ENCODE assay signal across 8 mouse cellular contexts in genomic region chr10:66913627-66914026, GRCm38 (mm10).
DNase-seq lines count a peak whose midpoint lies in the region; ATAC-seq and TF ChIP-seq lines count a peak whose summit lies in the region.

No protein-coding gene starts in this region.

- no peak for TF ChIP-seq CTCF in thymus, adult 2 months (IDR thresholded peaks at IDR 0.05; ENCODE audit: borderline replicate concordance, control insufficient read depth, extremely low read depth, insufficient read depth, low read length, poor library complexity)

- H3K4me1 ChIP-seq in intestine, embryonic 14.5 days (replicated peaks; ENCODE audit: control insufficient read depth, insufficient read depth, low read length): peaks cover 42% of the 10 kb centered on the region
- peaks cover 32% of the 10 kb centered on the region for H3K4me1 ChIP-seq in intestine, embryonic 16.5 days (ENCODE audit: control insufficient read depth, insufficient read depth, low read length)
- H3K4me1 ChIP-seq in hindbrain, embryonic 16.5 days (ENCODE audit: control insufficient read depth, insufficient read depth, low read depth, low read length): peaks cover 12% of the 10 kb centered on the region
- H3K4me1 ChIP-seq in thymus, adult 2 months (replicated peaks; ENCODE audit: control insufficient read depth, insufficient read depth, low read length): peaks cover 3% of the 10 kb centered on the region; the same call in 1 of the 2 replicates

- peak; percentile 69 for DNase-seq in intestine, embryonic 14.5 days (ENCODE audit: low spot score)
- DNase-seq in embryo, embryonic 10 days (ENCODE audit: low spot score): peak; percentile 89
- peak; percentile 83 for DNase-seq in lung, postnatal 10 days
- peak; percentile 53 for DNase-seq in yolk sac, embryonic 10.5 days (ENCODE audit: low spot score)
- DNase-seq in spleen, postnatal 36 days (ENCODE audit: low spot score in 2 of 2): no peak
- DNase-seq in thymus, adult 2 months: no peak

- WGBS in intestine, embryonic 14.5 days: 44% methylated on average over 8 of the region's 8 CpGs
- WGBS in intestine, embryonic 16.5 days: 51% methylated on average over 7 of the region's 8 CpGs
- 26% methylated on average over 8 of the region's 8 CpGs for whole genome bisulfite sequencing in hindbrain, embryonic 16.5 days
- WGBS in thymus, adult 2 months: 98% methylated on average over 8 of the region's 8 CpGs

- ATAC-seq in intestine, embryonic 14.5 days (replicated peaks; ENCODE audit: low FRiP score, low TSS enrichment, low read depth): peak; percentile 37; the same call in 1 of the 2 replicates
- no peak; the same call in 1 of the 2 replicates for ATAC-seq in intestine, embryonic 16.5 days
- peak; percentile 67 for ATAC-seq in hindbrain, embryonic 16.5 days

- no peaks in the 10 kb centered on the region for H3K27me3 ChIP-seq in intestine, embryonic 14.5 days (replicated peaks; ENCODE audit: control insufficient read depth, insufficient read depth, low read length)
- no peaks in the 10 kb centered on the region for H3K27me3 ChIP-seq in intestine, embryonic 16.5 days (replicated peaks; ENCODE audit: control insufficient read depth, insufficient read depth, low read length)
- no peaks in the 10 kb centered on the region for H3K27me3 ChIP-seq in hindbrain, embryonic 16.5 days (replicated peaks; ENCODE audit: control insufficient read depth, insufficient read depth, low read length)
- H3K27me3 ChIP-seq in thymus, adult 2 months (ENCODE audit: control insufficient read depth, insufficient read depth, low read length): no peaks in the 10 kb centered on the region

- H3K9me3 ChIP-seq in intestine, embryonic 14.5 days (ENCODE audit: control insufficient read depth, low read length): no peaks in the 10 kb centered on the region
- H3K9me3 ChIP-seq in intestine, embryonic 16.5 days (ENCODE audit: control insufficient read depth, low read length): no peaks in the 10 kb centered on the region
- H3K9me3 ChIP-seq in hindbrain, embryonic 16.5 days (ENCODE audit: control insufficient read depth, low read length): no peaks in the 10 kb centered on the region

- H3K4me2 ChIP-seq in intestine, embryonic 14.5 days (ENCODE audit: low read length): no peak overlapping the region
- no peak overlapping the region for H3K4me2 ChIP-seq in intestine, embryonic 16.5 days (ENCODE audit: low read depth, low read length)
- H3K4me2 ChIP-seq in hindbrain, embryonic 16.5 days (ENCODE audit: low read length): no peak overlapping the region; the same call in 1 of the 2 replicates

- no peak overlapping the region for H3K27ac ChIP-seq in intestine, embryonic 14.5 days (ENCODE audit: low read depth)
- no peak overlapping the region for H3K27ac ChIP-seq in intestine, embryonic 16.5 days (ENCODE audit: low read length)
- no peak overlapping the region for H3K27ac ChIP-seq in hindbrain, embryonic 16.5 days (ENCODE audit: low read depth, low read length)
- no peak overlapping the region for H3K27ac ChIP-seq in thymus, adult 2 months (ENCODE audit: control insufficient read depth, insufficient read depth, low read length)

- H3K36me3 ChIP-seq in intestine, embryonic 14.5 days (ENCODE audit: control insufficient read depth, insufficient read depth, low read length): no peaks in the 10 kb centered on the region
- H3K36me3 ChIP-seq in intestine, embryonic 16.5 days (ENCODE audit: control insufficient read depth, insufficient read depth, low read length): no peaks in the 10 kb centered on the region
- H3K36me3 ChIP-seq in hindbrain, embryonic 16.5 days (ENCODE audit: control insufficient read depth, insufficient read depth, low read length): no peaks in the 10 kb centered on the region
- no peaks in the 10 kb centered on the region for H3K36me3 ChIP-seq in thymus, adult 2 months (ENCODE audit: control insufficient read depth, insufficient read depth, low read length)

- H3K9ac ChIP-seq in intestine, embryonic 14.5 days (ENCODE audit: low read length): no peak overlapping the region
- no peak overlapping the region for H3K9ac ChIP-seq in intestine, embryonic 16.5 days (ENCODE audit: low read depth, low read length)
- H3K9ac ChIP-seq in hindbrain, embryonic 16.5 days (ENCODE audit: low read depth, low read length): no peak overlapping the region

- H3K4me3 ChIP-seq in intestine, embryonic 14.5 days (ENCODE audit: low read depth, low read length): no peak overlapping the region
- H3K4me3 ChIP-seq in intestine, embryonic 16.5 days (ENCODE audit: low read length): no peak overlapping the region
- H3K4me3 ChIP-seq in hindbrain, embryonic 16.5 days (ENCODE audit: low read length): no peak overlapping the region
- H3K4me3 ChIP-seq in thymus, adult 2 months (ENCODE audit: control insufficient read depth, insufficient read depth, low read length): no peak overlapping the region

- TF ChIP-seq POLR2A in thymus, adult 2 months (IDR thresholded peaks at IDR 0.05; ENCODE audit: control insufficient read depth, extremely low read depth, insufficient read depth, low read length, poor library complexity): no peak

Comparison
In these comparisons a context has a peak if more than half of its experiments do, and no peak if none do; other contexts are left out.
1. DNase-seq: peak in intestine, embryonic 14.5 days (single experiment), embryo, embryonic 10 days (single experiment), lung, postnatal 10 days (single experiment) and yolk sac, embryonic 10.5 days (single experiment); none in spleen, postnatal 36 days (0 of 2) and thymus, adult 2 months (single experiment).